6 mouse cellular contexts compared by ENCODE assay signal in the genomic region with DNA sequence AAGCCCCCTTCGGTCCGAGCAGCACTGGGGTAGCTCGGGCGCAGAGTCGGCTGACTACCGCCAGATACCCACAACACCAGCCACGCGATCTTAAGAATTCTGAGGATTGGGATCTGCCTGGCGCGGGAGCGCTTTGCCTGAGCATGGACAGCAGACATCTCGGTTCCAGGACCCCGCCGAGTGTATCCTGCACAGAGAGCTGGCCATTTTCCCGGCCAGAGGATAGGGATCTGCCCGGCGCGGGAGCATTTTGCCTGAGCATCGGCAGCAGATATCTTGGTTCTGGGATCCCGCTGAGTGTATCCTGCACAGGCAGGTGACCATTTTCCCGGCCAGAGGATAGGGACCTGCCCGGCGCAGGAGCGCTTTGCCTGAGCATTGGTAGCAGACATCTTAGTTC. TPM values are rescaled to one million over a fixed set of nuclear protein-coding genes. Genes with fewer than 3 reads are reported as not detected.
DNase-seq lines count a peak whose midpoint lies in the region; ATAC-seq and TF ChIP-seq lines count a peak whose summit lies in the region.
"Not testable (repeated sequence)": the region's sequence is repeated elsewhere in the genome, so short reads cannot be mapped to it uniquely, and the experiment has no call there.
"Had no signal": no experiment of that assay in that cellular context is flagged by ENCODE, and none has a peak within 500 bp of the region (broad histone marks: within the 10 kb centered on the region; RNA-seq: fewer than 3 reads in every experiment).

No protein-coding gene starts in this region.

- DNase-seq in ES-E14 (ENCODE audit: low read depth, low spot score) (peak; percentile 13), ZHBTc4 (ENCODE audit: low read depth, low spot score) (peak; percentile 59)

- H3K4me1 ChIP-seq in ES-Bruce4 (ENCODE audit: control insufficient read depth, insufficient read depth, low read length); ES-E14 (ENCODE audit: control insufficient read depth in 2 of 2, insufficient read depth in 2 of 2, low read length in 2 of 2, poor library complexity in 1 of 2); heart, embryonic 13.5 days: not testable (repeated sequence)

- not testable (repeated sequence) for TF ChIP-seq EP300 in ES-Bruce4 (IDR thresholded peaks at IDR 0.05; ENCODE audit: insufficient read depth, low read depth, low read length)

- in situ Hi-C loops in ES-E14 (cut with MboI; ENCODE audit: low sequenced_read_pairs in 2 of 2, unreplicated experiment in 2 of 2), result not testable (repeated sequence)

- H3K27ac ChIP-seq in ES-Bruce4 (ENCODE audit: insufficient read depth, low read length); ES-E14 (ENCODE audit: insufficient read depth, low read depth, low read length, poor library complexity, severe bottlenecking); heart, embryonic 13.5 days (replicated peaks): not testable (repeated sequence)

- TF ChIP-seq POLR2A in ES-Bruce4 (IDR thresholded peaks at IDR 0.05; ENCODE audit: insufficient read depth, low read length), result not testable (repeated sequence)

- H3K27me3 ChIP-seq in ES-Bruce4 (ENCODE audit: control insufficient read depth, insufficient read depth, low read length, poor library complexity, severe bottlenecking); heart, embryonic 13.5 days (replicated peaks): not testable (repeated sequence)

- H3K9ac ChIP-seq in ES-Bruce4 (ENCODE audit: low read depth, poor library complexity, severe bottlenecking) (peak overlapping the region; percentile 36), ES-E14 (ENCODE audit: insufficient read depth, low read depth, low read length, poor library complexity, severe bottlenecking) (peak overlapping the region; percentile 70)
- H3K9ac ChIP-seq in heart, embryonic 13.5 days, result not testable (repeated sequence)

- ATAC-seq in heart, embryonic 13.5 days (ENCODE audit: extremely low read depth, insufficient number of reproducible peaks, low FRiP score, low TSS enrichment), result not testable (repeated sequence)

- peak overlapping the region; percentile 63 for H3K4me3 ChIP-seq in ES-Bruce4 (ENCODE audit: low read depth, low read length)
- peak overlapping the region; percentile 68 to 69 for H3K4me3 ChIP-seq in ES-E14 (ENCODE audit: insufficient read depth in 1 of 2, low read depth in 1 of 2, low read length in 2 of 2, poor library complexity in 1 of 2, severe bottlenecking in 1 of 2)
- H3K4me3 ChIP-seq in heart, embryonic 13.5 days, result not testable (repeated sequence)

- not testable (repeated sequence) for TF ChIP-seq CTCF in ES-Bruce4 (IDR thresholded peaks at IDR 0.05; ENCODE audit: low read depth, low read length)

- not testable (repeated sequence) for H3K36me3 ChIP-seq in ES-Bruce4 (ENCODE audit: control insufficient read depth, insufficient read depth, low read length, poor library complexity, severe bottlenecking); ES-E14 (ENCODE audit: control insufficient read depth, insufficient read depth, low read length, poor library complexity, severe bottlenecking)
- H3K36me3 ChIP-seq in heart, embryonic 13.5 days, result peaks cover 24% of the 10 kb centered on the region

- H3K9me3 ChIP-seq in ES-Bruce4 (replicated peaks; ENCODE audit: control insufficient read depth, insufficient read depth, low read length, poor library complexity, severe bottlenecking); ES-E14 (ENCODE audit: control insufficient read depth, insufficient read depth, low read depth, low read length); heart, embryonic 13.5 days: not testable (repeated sequence)

- peak overlapping the region; percentile 16; the same call in 1 of the 2 replicates for H3K4me2 ChIP-seq in heart, embryonic 13.5 days

- 61% methylated on average over 24 of the region's 24 CpGs for WGBS in heart, embryonic 13.5 days

RNA-seq across cellular contexts. Expression of gene Sh3glb1, which starts 18.3 kb away (rescaled TPM):
- polyA plus RNA-seq in ES-Bruce4 (2011; ENCODE audit: insufficient read depth, insufficient read length, low read depth, missing spikeins), result 110 and 115 TPM in 2 replicates
- total RNA-seq in ES-E14 (2012; rRNA removed), result 19.4 and 36.2 TPM in 2 replicates
- 124 and 134 TPM in 2 replicates for polyA plus RNA-seq in heart, embryonic 13.5 days (2015; fragmentation: Nextera tagmentation; extraction: Ambion mirVana)

RNA-seq across cellular contexts. Expression of gene Clca3a1, which starts 22.4 kb away (rescaled TPM):
- polyA plus RNA-seq in ES-Bruce4 (2011; ENCODE audit: insufficient read depth, insufficient read length, low read depth, missing spikeins), result 0.19 TPM in 1 of 2 replicates, not detected in the other
- total RNA-seq in ES-E14 (2012; rRNA removed), result 0.21 and 0.45 TPM in 2 replicates
- 18.6 TPM in 2 replicates for polyA plus RNA-seq in heart, embryonic 13.5 days (2015; fragmentation: Nextera tagmentation; extraction: Ambion mirVana)
- polyA plus RNA-seq: erythroblast, embryonic 14.5 days; forebrain, embryonic 10.5 days had no signal

Comparison
In these comparisons a context has a peak if more than half of its experiments do, and no peak if none do; other contexts are left out.
1. RNA of gene Clca3a1, which starts 22.4 kb away (polyA plus RNA-seq): 18.6 TPM in heart, embryonic 13.5 days; 0.19 TPM in ES-Bruce4; every median in the first group is over 10 times any median in the second.